Mouse (Mus musculus) kidney, adult 9 months (tissue): ENCODE results near the gene Anks1.
A peak's percentile ranks its signal among the peaks of the same experiment; 100 is the strongest.

Experiments used
- DNase-seq: peaks from one replicate; pipeline ENCODE4 v3.0.0; 2022

Anks1 gene

GRCm38 (mm10) chr17:28000851-28001250 is 91.7 kb downstream of the Anks1 start:
- DNase-seq: no peak

GRCm38 (mm10) chr17:28005393-28005792 is 96.3 kb downstream of the Anks1 start:
- DNase-seq: no peak

DNA sequence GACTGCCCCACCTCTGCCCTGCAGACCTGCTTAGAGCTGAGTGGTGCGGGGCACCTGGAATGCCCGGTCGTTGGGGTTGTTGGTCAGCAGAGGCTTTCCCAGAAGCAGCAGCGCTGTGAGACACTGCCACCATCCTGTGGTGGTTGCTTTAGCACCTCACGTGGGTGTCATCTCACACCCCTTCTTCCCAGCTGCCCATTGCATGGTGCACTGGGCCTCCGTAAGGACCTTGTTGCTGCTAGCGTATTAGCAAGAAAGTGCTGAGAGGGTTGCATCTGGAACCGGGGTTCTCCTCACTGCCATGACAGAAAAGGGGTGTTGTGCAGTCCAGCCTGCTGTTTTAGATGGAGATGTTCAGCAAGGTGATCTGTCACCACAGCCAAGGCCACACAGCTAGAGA is 97.1 kb downstream of the Anks1 start:
- no peak for DNase-seq

GRCm38 (mm10) chr17:28006611-28007010 is 97.5 kb downstream of the Anks1 start:
- DNase-seq: no peak

- DNase-seq: peak; percentile 82
Observed at GRCm38 (mm10) chr17:28007179-28007811, 98.2 kb downstream of the Anks1 start.

- DNase-seq: no peak
Observed at GRCm38 (mm10) chr17:28007857-28008564, 98.9 kb downstream of the Anks1 start.

- no peak for DNase-seq
Observed at GRCm38 (mm10) chr17:28008565-28008981, 99.5 kb downstream of the Anks1 start.

GRCm38 (mm10) chr17:28009066-28009715 is 100.1 kb downstream of the Anks1 start:
- DNase-seq: no peak

DNA sequence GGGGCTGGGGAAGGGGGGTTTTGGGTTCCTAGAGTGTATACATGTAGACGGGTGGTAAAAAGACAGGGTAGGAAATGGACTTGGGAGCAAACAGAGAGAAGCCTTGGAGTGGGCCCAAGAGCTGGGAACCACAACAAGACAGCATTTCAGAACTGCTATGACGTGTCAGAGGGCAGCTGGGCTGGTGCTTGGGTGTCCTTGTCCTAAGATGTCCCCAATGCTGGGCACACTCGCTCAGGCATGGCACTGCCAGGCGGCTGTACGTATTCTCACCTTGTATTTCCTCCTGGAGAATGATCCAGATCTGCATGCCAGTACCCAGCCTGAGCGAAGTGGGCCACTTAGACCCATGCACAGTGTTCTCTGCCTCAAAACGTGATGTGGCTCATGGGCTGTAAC is 100.6 kb downstream of the Anks1 start:
- DNase-seq: no peak

- no peak for DNase-seq
Observed at GRCm38 (mm10) chr17:28010925-28011324, 101.8 kb downstream of the Anks1 start.

GRCm38 (mm10) chr17:28012851-28013250 is 103.7 kb downstream of the Anks1 start:
- no peak for DNase-seq

DNA sequence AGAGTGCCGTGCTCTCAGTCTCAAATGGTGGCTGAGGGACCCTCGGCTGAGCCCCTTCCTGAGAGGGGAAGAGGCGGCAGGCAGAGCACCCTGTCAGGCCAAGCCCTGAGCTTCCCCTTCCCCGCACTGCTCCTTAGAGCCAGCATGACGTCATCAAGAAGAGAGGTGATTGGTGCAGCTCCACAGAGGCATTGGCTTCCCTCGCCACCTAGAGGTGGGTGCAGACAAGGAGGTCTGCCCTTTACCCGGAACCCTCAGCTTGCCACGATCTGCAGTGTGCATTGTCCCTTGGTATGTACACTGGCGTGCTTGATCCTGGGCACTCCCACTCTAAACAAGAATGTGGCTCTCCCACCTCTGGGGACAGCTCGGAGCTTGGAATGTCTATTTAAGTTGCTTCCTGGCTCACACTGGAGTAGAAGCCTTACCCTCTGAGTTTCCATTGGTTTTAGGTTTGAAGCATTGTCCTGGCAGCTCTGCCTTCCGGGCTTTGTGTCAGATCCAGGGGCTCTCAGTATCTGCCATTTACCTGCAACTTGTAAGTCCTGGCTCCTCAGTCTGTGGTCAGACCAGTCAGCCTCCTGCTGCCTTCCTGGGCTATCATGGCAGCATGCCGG is 104.3 kb downstream of the Anks1 start:
- DNase-seq: peak; percentile 80

DNA sequence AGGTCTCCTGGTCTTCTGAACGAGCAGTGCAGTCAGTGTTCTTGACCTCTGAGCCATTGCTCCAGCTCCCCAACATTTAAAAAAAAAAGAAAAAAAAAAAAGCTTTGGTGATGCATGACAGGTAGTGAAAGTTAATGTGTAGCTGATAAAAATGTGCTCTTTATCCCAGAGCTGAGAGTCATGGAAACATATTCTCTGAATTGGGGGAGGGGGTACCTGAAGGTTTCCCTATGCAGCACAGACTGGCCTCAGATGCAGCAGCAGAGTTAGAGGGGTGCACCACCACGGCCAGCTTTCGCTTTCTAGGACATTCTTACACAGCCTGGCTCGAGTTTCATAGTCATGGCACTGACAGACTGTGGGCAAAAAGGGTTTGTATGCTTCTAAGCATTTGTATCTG is 105.3 kb downstream of the Anks1 start:
- DNase-seq: peak; percentile 74

- DNase-seq: no peak
Observed at GRCm38 (mm10) chr17:28015068-28015730, 106.1 kb downstream of the Anks1 start.

- DNase-seq: peak; percentile 89
Observed at GRCm38 (mm10) chr17:28016056-28016797, 107.1 kb downstream of the Anks1 start.

- no peak for DNase-seq
Observed at GRCm38 (mm10) chr17:28018344-28018743, 109.2 kb downstream of the Anks1 start.

- DNase-seq: no peak
Observed at GRCm38 (mm10) chr17:28018776-28019175, 109.7 kb downstream of the Anks1 start.

GRCm38 (mm10) chr17:28019785-28020696 is 110.9 kb downstream of the Anks1 start:
- DNase-seq: no peak

- DNase-seq: peak; percentile 67
Observed at GRCm38 (mm10) chr17:28021911-28022310, 112.8 kb downstream of the Anks1 start.

DNA sequence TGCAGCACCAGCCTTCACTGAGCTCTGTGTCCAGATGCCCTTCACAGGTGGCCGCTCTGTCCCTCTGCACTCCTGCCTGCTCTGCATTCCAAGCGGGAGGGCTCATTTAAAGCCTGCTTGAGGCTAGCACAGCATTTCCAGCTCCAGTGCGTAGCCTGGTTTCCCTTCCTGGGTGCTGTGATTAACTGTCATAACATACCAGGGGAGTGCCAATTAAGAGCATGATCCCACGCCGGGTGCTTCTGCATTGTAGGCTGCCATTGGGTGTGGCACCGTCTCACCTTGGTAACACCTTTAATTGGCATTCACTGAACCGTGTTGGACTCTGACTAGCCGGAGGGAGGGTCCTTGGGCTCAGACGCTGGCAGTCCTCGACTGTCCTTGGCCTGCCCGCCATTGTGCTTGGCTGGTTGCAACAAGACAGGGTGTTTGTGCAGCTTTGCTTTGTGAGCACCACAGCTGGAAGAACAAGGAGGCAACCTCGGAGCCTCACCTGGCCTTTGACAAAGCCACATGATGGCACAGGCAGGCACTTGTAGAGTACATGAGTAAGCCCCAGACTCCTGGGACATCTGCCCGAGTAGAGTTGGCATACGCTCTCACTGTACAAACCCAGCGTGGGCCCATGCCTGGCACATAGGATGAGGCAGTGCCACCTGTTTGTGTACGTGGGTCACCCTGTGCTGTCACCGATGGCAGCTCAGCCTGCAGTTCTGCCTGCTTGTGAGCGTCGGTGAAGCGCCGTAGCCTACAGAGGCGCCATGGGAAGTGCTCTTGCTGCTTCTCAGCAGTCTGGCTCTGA is 113.9 kb downstream of the Anks1 start:
- peak; percentile 88 for DNase-seq
